Mouse (Mus musculus) spleen, postnatal 10 days (tissue): ENCODE measurements around the gene Babam2.

Experiments used
- DNase-seq, 2 experiments: peaks; one replicate each; pipeline ENCODE4 v3.0.0; 2021 to 2022; ENCODE audit warnings: low spot score in 2 of 2

Babam2 gene

DNA sequence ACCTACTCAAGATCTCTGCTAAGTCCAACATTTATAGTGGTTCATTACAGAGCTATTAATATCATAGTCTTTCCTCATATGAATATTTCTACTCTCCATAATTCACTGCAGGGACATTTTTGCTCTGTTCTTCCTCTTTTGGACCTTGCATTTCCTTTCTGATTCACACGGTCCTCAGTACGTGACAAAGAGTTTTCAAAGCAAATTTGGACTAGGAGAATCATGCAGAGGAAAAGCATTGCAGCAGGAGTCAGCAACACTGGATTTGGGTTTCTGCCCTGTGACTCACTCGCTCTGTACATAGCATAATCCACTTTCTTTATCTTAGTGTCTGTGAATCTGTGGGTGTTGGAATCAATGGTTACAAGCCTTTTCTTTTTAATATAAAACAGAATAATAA is 184.8 kb downstream of the Babam2 start:
- no peak for DNase-seq

DNA sequence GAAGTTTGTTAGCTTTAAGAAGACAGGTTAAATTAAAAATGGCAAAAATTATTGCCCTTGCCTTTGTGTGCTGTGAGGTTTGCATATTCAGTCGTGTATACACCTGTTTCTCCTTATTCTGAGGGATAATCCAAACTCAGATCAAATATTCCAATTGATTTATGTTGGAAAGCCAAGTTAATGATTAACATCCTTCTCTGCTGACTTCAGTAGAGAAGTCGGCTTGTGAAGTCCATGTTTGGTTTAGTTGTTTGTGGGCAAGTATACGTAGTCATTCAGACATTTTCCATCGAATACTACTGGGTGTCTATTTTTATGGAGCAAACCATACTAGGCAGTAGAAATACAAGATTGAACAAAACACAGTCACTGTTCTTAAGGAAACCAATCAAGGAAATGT is 187.5 kb downstream of the Babam2 start:
- DNase-seq: no peak

DNA sequence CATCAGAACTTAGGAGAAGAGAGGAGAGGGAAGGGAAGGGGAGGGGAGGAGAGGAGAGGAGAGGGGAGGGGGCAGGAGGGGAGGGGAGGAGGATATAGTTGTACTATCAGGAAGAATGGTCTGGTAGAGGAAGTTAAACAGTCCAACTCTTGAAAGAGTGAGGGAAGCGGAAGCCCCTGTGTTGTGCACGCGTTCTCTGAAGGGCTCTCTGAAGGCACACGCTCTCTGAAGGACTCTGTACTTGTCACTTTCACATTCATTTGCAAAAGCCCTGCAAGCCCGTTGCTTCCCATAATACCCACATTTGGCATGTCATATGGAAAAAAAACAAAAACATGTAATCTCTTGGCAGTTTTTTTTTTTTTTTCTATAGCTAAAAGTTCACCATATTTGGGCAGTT is 190.1 kb downstream of the Babam2 start:
- DNase-seq: no peak

DNA sequence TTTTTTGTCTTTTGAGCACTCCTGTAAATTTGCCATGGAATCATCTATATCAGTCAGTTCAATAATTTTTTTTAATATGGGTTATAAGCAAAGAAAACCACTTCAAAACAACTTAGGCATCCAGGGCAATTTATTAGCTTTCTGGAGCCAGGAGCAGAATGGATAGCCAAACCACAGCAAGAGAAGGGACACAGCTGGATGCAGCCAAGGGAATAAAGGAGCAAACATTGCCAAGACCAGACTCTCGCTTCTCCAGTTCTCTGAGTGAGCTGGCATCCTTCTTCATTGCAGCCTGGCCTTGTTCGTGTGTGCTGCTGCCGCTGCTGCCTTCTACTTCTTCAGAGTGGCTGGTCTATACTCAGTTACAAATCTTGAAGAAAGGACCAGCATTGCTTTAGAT is 190.9 kb downstream of the Babam2 start:
- no peak for DNase-seq

DNA sequence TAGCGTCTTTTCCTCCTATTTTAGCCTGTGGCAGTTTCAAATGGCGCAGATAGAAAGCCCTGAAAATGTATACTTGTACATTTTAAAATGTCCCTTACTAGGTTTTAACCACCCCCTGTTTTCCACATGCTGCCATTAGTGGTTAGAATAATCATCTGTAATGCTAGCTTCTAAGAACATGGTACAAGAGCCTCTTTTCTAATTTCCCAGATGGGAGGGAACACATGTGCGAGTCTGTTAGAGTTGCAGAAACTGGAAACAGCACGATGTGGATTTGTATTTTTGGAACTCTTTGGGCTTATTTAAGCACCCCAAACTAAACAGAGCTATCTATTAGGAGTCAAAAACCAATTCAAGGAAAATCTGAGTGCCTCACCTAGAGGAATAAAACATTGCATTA is 195.1 kb downstream of the Babam2 start:
- no peak for DNase-seq

DNA sequence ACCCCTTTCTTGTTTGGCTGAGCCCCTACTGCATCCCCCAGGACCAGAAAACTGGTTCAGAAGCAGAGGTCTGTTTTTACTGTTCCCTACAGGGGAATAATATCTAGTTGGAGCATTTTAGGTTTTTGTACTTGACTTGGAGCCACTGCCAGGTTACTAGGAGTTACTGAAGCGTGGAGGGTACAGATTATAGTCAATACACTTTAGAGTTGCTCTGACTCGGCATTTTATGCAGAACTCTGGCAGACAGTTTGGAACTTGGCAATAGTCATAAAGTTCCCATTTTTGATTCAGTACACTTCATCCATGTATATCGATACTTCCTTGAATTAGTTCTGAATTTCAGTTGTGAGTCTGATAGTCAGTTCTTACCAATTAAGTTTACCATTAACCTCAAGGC is 202.4 kb downstream of the Babam2 start:
- DNase-seq: no peak

DNA sequence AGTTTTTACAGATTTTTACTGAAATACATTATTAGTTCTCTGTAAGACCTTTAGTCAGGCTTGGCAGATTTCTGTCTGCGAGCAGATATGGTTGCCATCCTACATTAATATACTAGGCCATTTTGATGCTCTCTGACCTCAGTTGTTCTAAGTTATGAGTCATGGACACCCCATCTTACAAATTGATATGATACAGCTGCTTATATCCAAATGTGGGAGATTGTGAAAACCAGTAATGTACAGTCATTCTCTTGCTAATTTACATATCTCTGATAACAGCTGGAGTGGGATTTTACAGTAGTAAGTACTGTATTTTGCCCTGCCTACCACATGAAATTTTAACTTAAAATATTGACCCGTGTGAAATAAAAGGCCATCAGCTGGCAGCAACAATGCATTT is 204.7 kb downstream of the Babam2 start:
- no peak for DNase-seq

DNA sequence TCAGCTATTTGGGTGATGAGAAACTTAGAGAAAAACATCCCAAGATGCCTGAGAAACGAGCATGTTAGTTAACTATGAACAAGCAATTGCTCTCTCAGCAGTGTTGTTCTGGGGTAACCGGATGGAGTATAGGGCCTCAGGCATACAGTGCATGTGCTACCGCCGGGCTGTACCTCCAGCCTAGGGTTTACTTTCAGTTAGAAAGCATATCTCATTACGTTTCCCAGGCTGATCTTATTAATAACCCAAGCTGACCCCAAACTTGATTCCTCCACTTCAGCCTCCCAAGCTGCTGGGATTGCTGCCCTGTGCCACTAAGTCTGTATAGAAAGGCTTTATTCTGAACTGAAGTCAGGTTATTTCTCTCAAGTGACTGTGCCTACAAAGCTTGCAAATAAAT is 205.4 kb downstream of the Babam2 start:
- DNase-seq: no peak

DNA sequence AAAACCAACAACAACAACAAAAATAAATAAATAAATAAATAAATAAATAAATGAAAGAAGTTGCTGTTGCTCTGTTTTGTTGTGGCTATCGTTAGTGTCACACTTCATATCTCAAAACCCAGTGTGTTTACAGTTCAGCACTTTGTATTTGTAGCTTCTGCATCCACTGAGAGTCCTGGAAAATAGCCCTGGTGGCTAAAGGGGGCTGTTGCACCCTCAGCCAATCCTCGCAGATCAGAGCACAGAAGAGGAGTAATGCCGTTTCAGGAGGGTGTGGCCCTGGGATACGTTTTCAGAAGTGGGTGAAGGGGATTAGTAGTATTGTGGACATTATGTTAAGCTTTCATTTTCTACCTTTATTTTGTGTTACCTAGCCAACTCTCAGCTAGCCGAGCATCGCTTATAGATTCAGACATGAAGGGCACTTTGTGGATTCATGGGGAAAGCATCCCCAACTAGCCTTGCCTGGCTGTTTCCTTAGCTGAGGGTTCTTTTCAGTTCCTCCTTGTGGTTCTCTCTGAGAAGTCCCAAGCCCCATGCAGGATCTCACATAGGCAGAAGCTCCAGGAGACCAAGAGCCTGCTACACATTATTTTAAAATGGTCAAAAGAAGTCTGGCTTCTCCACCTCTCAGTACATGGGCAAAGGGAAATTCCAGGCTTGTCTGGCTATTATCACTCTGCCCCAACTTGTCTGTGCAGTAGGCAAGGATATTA is 207.6 kb downstream of the Babam2 start:
- no peak for DNase-seq

DNA sequence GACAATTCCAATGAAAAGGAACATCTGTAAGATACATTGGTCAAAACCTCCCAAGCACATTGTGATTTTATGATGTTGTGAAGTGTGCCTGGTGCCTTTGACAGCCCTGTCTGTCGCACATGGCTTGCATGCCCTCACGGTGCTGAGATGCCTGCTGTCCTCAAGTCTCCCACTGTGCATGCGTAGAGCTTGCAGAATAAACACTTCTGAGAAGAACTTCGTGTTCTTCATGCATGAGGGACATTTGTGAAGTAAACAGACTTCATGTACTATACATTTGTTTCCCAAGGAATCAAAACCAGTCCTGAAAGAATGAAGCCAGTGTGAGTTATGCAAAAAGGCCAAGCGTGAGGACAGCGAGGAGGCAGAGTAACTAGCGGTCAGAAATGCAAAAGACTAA is 208.3 kb downstream of the Babam2 start:
- DNase-seq: no peak

DNA sequence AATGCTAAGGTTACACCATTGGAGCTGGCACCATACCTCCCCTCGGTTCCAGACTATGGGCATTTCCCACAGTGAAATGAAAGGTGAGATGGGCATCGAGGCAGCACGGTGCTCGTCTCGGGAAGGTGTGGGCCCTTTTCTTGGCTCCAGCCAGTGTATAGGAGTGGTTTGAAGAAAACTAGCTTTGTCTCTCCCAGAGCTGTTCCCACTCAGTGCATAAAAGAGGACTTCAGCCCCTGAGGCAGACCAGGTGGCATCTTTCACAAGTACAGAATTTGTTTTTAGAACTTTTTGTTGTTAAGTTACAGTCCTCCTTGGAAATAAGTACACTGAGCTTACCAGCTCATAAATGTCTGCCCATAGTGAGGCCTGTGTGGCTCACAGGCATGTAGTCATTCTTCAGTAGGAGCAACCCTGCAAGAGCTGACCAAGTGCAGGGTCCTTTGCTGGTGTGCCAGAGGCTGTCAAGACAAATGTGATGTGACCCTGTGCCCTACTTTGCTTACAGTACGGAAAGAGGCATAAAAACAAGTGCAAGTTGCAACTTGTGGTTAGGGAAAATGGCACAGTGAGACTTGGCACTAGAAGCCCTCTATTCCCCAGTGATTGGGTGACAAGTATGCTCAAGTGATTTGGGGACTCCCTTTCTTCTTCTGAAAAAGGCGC is 208.9 kb downstream of the Babam2 start:
- no peak for DNase-seq

DNA sequence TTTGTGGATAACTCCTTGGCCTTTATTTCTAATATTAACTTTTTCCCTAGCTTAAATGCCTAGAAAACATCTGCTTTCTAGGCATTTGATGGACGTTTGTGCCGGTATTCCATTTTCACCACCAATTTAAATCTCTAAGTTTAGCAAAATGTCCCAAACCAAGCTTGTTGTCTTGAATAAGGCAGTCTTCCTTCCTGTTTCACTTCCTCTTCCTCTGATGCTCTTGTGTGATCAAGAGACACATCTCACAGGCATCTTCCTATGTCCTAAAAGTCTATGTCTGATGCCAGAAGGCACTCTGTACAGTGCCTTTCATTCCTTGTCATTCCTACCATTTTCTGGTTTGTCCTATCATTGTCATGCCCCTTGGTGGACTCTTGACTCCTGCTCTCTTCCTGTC is 210.5 kb downstream of the Babam2 start:
- no peak for DNase-seq

DNA sequence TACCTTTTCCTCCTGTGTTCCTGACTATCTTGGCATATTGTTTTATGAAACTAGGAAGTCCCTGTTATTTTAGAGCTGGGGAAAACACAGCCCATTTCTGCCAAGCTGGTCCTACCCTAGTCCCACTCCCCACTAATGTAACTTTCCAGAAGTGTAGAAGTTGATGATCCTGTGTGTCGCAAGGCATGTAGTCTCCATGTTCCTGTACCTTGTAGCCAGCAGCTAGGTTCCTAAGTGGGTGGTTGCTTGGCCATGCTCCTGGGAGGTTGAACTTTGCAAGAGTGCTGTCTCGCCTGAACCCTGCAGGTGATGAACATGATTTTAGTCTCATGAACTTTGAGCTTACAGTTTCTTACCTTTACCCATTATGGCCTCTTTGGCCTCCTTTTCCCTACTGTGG is 211.3 kb downstream of the Babam2 start:
- no peak for DNase-seq

DNA sequence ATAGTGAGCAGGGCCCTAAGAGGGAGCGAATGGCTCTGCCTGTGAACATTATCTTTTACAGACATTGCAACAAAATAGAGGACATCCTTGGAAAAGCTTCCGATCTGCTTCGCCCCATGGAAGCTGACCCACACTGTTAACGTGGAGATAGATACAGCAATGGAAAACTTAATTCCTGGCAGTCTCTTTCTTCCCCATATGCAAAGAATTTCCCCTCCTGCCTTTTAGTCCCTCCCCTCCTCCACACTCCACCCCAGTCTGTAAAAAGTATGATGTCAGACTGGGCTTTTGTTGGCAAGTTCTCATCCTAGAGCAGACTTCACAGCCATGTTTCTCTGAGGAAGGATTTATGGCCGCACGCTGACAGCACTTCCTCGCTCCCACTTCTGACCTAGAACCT is 218.8 kb downstream of the Babam2 start:
- no peak for DNase-seq

DNA sequence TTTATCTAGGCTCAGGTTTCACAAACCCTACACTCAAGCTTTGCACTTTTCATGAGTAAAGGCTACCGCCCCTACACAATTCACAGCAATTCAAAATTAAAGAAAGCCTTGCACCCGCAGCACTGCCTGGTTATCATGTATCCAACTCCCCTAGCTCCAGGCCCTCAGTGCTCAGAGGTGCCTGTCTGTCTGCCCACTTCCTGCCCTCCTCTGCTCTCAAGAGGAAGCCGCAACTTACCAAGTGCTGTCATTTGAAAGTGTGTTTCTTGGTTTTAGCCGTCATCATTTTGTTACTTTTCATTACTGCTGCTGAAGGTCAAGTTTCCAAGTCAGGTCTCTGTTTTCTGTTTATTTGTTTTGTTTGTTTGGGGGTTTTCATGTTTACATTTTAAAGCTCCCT is 221.1 kb downstream of the Babam2 start:
- DNase-seq: peak in 1 of 2 experiments; percentile 38

DNA sequence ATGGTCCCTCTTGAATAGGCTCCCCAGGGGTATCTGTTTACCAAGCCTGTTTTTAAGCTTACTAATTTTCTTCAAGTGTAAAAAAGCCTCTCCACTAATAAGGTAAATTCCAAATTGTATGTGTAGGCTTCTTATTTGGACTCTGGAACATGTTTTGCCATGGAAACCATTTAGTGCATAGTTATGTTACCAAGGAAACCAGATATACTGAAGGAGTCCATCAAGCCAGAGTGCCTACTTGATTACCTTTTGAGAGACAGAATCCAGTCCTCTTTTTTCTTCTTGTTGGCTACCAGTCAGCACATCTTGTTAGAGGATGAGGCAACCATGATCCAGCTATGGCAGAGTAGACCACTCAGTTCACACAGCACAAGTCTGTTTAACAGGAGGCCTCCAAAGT is 222.6 kb downstream of the Babam2 start:
- DNase-seq: no peak

DNA sequence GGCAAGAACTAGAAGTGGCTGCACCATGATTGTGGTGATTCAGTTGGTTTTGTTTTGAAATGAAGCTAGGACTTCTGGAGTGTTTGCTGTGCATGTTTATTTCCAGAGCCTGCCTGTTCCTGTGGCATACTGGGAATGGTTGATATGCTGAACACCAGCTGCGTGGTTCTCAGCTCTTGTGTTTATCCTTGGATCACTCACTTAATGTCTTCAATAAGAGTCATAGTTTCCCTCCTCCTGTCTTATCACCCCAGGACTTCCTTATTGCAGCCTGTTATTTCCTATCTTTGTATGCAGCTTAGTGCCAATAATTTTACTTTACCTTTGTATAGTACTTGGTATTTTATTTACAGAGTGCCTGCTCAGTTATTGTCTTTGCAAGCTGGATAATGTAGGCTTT is 223.4 kb downstream of the Babam2 start:
- DNase-seq: no peak

DNA sequence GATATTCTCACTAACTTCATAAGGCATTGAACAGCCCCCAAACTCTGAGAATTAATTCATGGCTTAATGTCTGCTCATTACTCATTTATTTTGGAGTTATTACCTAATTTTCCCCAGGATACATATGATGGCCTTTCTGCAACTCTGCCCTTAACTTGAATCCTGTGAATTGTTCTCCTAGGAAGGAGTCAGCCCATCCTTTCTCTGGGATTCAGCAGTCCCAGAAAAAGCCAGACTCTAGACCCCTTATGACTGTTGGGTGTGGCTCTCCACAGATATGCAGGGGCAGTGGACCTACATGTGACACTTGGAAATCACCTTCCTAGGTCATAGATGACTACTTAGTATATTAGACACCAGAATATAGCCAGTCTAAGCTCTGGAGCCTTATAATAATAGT is 226.6 kb downstream of the Babam2 start:
- DNase-seq: no peak

DNA sequence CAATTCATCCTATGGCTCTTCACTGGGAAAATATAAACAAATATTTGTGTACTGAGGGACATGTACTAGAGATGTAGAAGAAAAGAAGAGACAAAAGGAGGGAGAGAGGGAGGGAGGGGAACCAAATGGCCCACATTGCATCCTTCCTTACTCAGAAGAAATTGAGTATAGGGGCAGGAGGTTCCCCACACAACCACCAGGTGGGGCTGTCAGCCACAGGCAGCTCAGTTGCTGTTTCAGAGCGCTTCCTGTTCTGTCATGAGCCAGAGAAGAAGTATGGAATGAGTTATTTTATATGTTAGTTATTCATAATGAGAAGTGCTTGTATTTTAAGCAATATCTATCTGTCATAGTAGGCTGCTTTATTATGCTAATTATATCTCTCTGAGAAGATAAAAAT is 229.1 kb downstream of the Babam2 start:
- peak in 1 of 2 experiments; percentile 57 for DNase-seq

DNA sequence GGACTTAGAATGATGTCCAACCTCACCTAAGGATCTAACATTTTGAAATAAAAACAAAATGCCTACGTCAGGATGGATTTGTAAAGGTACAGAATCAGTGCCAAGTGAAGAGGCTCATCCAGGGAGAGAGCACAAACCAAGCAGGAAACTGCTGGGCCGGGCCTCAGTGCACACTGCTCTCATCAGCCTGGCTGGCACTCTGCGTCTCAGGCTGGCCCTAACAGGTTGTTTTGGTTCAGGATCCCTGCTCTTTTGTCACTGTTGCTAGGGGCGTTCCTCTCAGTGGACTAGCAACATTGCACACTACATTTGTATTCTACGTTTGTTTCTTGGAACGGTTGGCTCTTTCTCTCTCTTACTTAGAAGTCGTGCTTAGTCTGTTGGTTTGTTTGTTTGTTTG is 231.5 kb downstream of the Babam2 start:
- DNase-seq: no peak

DNA sequence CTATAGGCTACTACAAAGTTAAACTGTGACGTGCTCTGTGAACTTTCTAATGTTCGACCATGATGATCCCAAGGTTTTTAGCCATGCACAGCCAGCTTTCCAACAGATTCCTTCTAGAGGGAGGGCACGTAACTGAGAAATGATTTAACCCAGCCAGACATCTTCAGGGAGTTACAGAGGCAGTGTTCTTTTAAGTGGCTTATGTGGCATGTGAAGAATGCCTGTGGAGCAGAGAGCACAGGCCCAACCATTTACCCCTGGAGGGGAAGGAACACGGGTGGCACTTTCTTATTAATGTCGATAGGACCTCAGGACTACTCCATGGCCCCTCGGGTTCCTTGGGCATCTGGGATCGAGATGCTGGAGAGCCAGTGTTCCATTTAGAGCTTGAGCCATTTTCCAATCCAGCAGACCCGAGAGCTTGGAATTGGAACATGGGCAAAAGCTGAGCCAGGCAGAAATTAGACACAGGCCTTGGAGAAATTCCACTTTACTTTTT is 233.7 kb downstream of the Babam2 start:
- DNase-seq: no peak

DNA sequence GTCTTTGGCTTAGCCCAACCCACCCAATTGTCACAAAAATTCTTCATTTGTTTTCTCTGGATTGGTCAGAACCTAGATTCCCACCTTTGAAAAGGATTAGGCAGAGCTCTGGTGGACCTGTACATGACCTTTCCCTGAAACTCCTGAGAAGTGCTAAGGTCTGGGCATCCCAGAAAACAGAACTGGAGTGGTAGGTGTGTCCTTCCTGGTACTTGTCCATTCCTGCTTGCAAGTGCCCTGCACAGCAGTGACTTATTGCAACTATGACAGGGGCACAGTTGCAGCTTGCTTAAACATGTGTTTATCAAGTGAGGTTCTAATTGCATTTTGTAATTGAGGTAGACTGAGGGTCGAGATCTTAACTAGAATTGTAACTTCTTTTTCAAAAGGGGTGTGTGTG is 234.2 kb downstream of the Babam2 start:
- DNase-seq: no peak

DNA sequence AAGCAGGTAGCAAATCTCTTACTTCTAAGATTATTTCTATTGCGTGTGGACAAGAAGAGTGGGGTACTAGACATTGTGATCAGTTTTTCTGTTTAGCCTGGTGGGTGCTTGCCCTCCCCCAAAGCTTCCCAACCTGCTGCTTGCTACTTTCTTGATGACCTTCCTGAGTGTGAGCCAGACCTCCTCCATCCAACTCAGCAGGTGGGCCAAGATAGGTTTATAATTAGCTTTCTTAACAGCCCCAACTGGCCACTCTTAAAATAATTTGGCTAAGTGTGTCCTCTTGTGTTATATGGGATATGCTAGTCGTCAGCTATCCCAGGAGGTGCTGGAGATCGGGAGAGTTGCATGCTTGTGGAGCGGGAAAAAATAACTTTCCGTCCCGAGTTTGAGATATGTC is 235.8 kb downstream of the Babam2 start:
- DNase-seq: no peak

DNA sequence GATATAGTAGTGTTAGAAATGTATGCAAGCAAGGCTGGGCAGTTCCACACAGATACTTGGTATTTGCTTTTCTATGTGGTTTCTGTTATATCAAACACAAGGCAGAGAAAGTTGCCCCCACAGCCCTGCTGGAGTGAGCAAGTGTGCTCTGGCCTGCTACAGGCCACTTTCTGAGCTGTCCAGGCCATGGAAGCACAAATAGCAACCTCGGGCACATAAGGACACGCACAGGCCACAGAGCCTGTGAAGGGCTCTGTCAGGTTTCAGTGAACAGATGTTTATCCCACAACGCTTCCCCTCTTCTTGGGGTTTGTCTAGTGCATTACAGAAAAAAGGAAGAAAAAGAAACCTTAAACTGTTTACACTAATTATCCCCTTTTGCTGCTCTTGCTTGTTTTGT is 236.9 kb downstream of the Babam2 start:
- no peak for DNase-seq
